In the genomic region with DNA sequence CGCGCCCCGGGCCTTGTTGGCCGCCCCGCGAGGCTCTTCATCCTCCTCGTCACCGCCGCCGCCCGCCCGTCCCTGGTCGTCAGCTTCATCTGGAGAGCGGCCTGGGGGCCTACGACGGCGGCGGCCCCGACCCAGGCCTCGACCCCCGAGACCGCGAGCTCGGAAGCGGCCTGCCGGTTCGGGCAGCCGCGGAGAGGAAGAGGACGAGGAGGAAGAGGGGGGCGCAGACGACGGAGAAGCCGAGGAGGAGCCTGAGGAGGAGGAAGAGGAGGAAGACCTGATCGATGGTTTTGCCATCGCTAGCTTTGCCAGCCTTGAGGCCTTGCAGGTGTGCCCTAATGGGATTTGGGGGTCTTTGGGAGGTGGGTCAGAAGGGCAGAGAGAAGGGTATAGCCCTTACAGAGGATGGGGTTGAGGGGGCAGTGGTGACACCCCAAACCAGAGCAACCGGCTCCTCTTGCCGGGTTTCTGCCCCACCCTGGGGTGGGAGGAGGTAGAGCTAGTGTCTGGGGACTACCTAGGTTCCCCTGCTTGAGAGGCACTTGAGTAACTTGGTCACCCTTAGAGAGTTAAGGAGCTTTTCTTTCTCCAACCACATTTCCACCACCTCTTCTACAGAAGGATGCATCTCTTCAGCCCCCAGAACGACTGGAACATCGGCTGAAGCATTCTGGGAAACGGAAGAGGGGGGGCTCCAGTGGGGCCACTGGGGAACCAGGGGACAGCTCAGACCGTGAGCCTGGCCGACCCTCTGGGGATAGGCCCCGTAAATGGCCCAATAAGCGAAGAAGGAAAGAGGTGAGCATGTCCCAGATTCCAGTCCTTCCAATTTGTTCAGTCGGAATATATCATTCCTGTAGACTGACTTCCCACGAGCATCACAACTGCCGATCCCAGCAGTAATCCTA, we compare ENCODE assay signal across 8 mouse cellular contexts. TPM values are rescaled to one million over a fixed set of nuclear protein-coding genes. Genes with fewer than 3 reads are reported as not detected.
DNase-seq lines count a peak whose midpoint lies in the region; ATAC-seq and TF ChIP-seq lines count a peak whose summit lies in the region.

No protein-coding gene starts in this region.

- H3K4me3 ChIP-seq in ES-Bruce4 (ENCODE audit: low read depth, low read length), result peak overlapping the region; percentile 97
- peak overlapping the region; percentile 99 for H3K4me3 ChIP-seq in forebrain, embryonic 13.5 days
- H3K4me3 ChIP-seq in intestine, embryonic 14.5 days (ENCODE audit: low read depth, low read length), result peak overlapping the region; percentile 83
- peak overlapping the region; percentile 98 for H3K4me3 ChIP-seq in lung, embryonic 16.5 days (ENCODE audit: low read length)
- H3K4me3 ChIP-seq in stomach, embryonic 14.5 days (ENCODE audit: low read depth, low read length), result peak overlapping the region; percentile 95

- TF ChIP-seq POLR2A in ES-Bruce4 (IDR thresholded peaks at IDR 0.05; ENCODE audit: insufficient read depth, low read length), result no peak

- no peak for TF ChIP-seq CTCF in ES-Bruce4 (IDR thresholded peaks at IDR 0.05; ENCODE audit: low read depth, low read length)

- no peak overlapping the region for H3K27ac ChIP-seq in ES-Bruce4 (ENCODE audit: insufficient read depth, low read length)
- peak overlapping the region; percentile 93 for H3K27ac ChIP-seq in forebrain, embryonic 13.5 days
- H3K27ac ChIP-seq in intestine, embryonic 14.5 days (ENCODE audit: low read depth), result peak overlapping the region; percentile 97
- peak overlapping the region; percentile 99 for H3K27ac ChIP-seq in lung, embryonic 16.5 days (ENCODE audit: low read length)
- H3K27ac ChIP-seq in stomach, embryonic 14.5 days (ENCODE audit: low read length), result peak overlapping the region; percentile 92

- no peak for ATAC-seq in forebrain, embryonic 13.5 days
- no peak for ATAC-seq in intestine, embryonic 14.5 days (replicated peaks; ENCODE audit: low FRiP score, low TSS enrichment, low read depth)
- no peak for ATAC-seq in lung, embryonic 16.5 days (ENCODE audit: low read depth)
- ATAC-seq in stomach, embryonic 14.5 days (ENCODE audit: insufficient number of reproducible peaks, insufficient read depth, low FRiP score, low read depth), result no peak
- ATAC-seq in megakaryocyte progenitor cell, adult 5-6 weeks (replicated peaks; ENCODE audit: poor library complexity), result no peak

- H3K9me3 ChIP-seq in ES-Bruce4 (replicated peaks; ENCODE audit: control insufficient read depth, insufficient read depth, low read length, poor library complexity, severe bottlenecking), result no peaks in the 10 kb centered on the region
- no peaks in the 10 kb centered on the region for H3K9me3 ChIP-seq in forebrain, embryonic 13.5 days (replicated peaks)
- no peaks in the 10 kb centered on the region for H3K9me3 ChIP-seq in intestine, embryonic 14.5 days (ENCODE audit: control insufficient read depth, low read length)
- H3K9me3 ChIP-seq in lung, embryonic 16.5 days (ENCODE audit: control insufficient read depth, low read length), result no peaks in the 10 kb centered on the region
- H3K9me3 ChIP-seq in stomach, embryonic 14.5 days (ENCODE audit: control insufficient read depth, low read depth, low read length), result no peaks in the 10 kb centered on the region

- H3K9ac ChIP-seq in ES-Bruce4 (ENCODE audit: low read depth, poor library complexity, severe bottlenecking), result peak overlapping the region; percentile 92
- H3K9ac ChIP-seq in forebrain, embryonic 13.5 days, result peak overlapping the region; percentile 97
- H3K9ac ChIP-seq in intestine, embryonic 14.5 days (ENCODE audit: low read length), result peak overlapping the region; percentile 92
- peak overlapping the region; percentile 95 for H3K9ac ChIP-seq in lung, embryonic 16.5 days (ENCODE audit: low read length)
- H3K9ac ChIP-seq in stomach, embryonic 14.5 days (replicated peaks; ENCODE audit: low read depth, low read length), result peak overlapping the region; percentile 85

- peak overlapping the region; percentile 100 for H3K4me2 ChIP-seq in forebrain, embryonic 13.5 days
- peak overlapping the region; percentile 95 for H3K4me2 ChIP-seq in intestine, embryonic 14.5 days (ENCODE audit: low read length)
- H3K4me2 ChIP-seq in lung, embryonic 16.5 days (ENCODE audit: low read depth, low read length), result peak overlapping the region; percentile 91
- peak overlapping the region; percentile 98 for H3K4me2 ChIP-seq in stomach, embryonic 14.5 days (replicated peaks; ENCODE audit: low read depth, low read length)

- DNase-seq in cerebellum, adult 11 months, result peak; percentile 41
- DNase-seq in cerebellum, postnatal 4 days (ENCODE audit: low spot score in 2 of 2), result no peak
- no peak for DNase-seq in intestine, embryonic 14.5 days (ENCODE audit: low spot score)

- 7% methylated on average over 35 of the region's 48 CpGs for WGBS in forebrain, embryonic 13.5 days
- 4% methylated on average over 47 of the region's 48 CpGs for WGBS in intestine, embryonic 14.5 days
- WGBS in lung, embryonic 16.5 days, result 2% methylated on average over 44 of the region's 48 CpGs
- WGBS in stomach, embryonic 14.5 days, result 5% methylated on average over 47 of the region's 48 CpGs

- H3K36me3 ChIP-seq in ES-Bruce4 (ENCODE audit: control insufficient read depth, insufficient read depth, low read length, poor library complexity, severe bottlenecking), result peaks cover 33% of the 10 kb centered on the region
- H3K36me3 ChIP-seq in forebrain, embryonic 13.5 days (ENCODE audit: poor library complexity, severe bottlenecking), result peaks cover 60% of the 10 kb centered on the region
- peaks cover 56% of the 10 kb centered on the region for H3K36me3 ChIP-seq in intestine, embryonic 14.5 days (ENCODE audit: control insufficient read depth, insufficient read depth, low read length)
- peaks cover 35% of the 10 kb centered on the region for H3K36me3 ChIP-seq in lung, embryonic 16.5 days (ENCODE audit: control insufficient read depth, insufficient read depth, low read length)
- peaks cover 44% of the 10 kb centered on the region for H3K36me3 ChIP-seq in stomach, embryonic 14.5 days (ENCODE audit: control insufficient read depth, insufficient read depth, low read length)

- TF ChIP-seq EP300 in ES-Bruce4 (IDR thresholded peaks at IDR 0.05; ENCODE audit: insufficient read depth, low read depth, low read length), result no peak

- peaks cover 3% of the 10 kb centered on the region for H3K4me1 ChIP-seq in ES-Bruce4 (ENCODE audit: control insufficient read depth, insufficient read depth, low read length)
- H3K4me1 ChIP-seq in forebrain, embryonic 13.5 days, result peaks cover 32% of the 10 kb centered on the region
- H3K4me1 ChIP-seq in intestine, embryonic 14.5 days (replicated peaks; ENCODE audit: control insufficient read depth, insufficient read depth, low read length), result peaks cover 21% of the 10 kb centered on the region
- peaks cover 21% of the 10 kb centered on the region for H3K4me1 ChIP-seq in lung, embryonic 16.5 days (replicated peaks; ENCODE audit: control insufficient read depth, insufficient read depth, low read length)
- H3K4me1 ChIP-seq in stomach, embryonic 14.5 days (ENCODE audit: control insufficient read depth, insufficient read depth, low read length), result peaks cover 19% of the 10 kb centered on the region

- no peaks in the 10 kb centered on the region for H3K27me3 ChIP-seq in ES-Bruce4 (ENCODE audit: control insufficient read depth, insufficient read depth, low read length, poor library complexity, severe bottlenecking)
- H3K27me3 ChIP-seq in forebrain, embryonic 13.5 days, result no peaks in the 10 kb centered on the region
- H3K27me3 ChIP-seq in intestine, embryonic 14.5 days (replicated peaks; ENCODE audit: control insufficient read depth, insufficient read depth, low read length), result no peaks in the 10 kb centered on the region
- H3K27me3 ChIP-seq in lung, embryonic 16.5 days (ENCODE audit: control insufficient read depth, insufficient read depth, low read depth, low read length), result no peaks in the 10 kb centered on the region
- H3K27me3 ChIP-seq in stomach, embryonic 14.5 days (ENCODE audit: control insufficient read depth, insufficient read depth, low read length), result no peaks in the 10 kb centered on the region

RNA-seq across cellular contexts. Expression of a gene that starts 0.6 kb away (rescaled TPM):
- polyA plus RNA-seq in ES-Bruce4 (2011; ENCODE audit: insufficient read depth, insufficient read length, low read depth, missing spikeins), result 21.8 and 25.3 TPM in 2 replicates
- 11.2 and 11.9 TPM in 2 replicates for polyA plus RNA-seq in forebrain, embryonic 13.5 days (2015; fragmentation: Nextera tagmentation; extraction: Ambion mirVana)
- polyA plus RNA-seq in intestine, embryonic 14.5 days (2014; fragmentation: Nextera tagmentation; extraction: Ambion mirVana), result 11.4 and 13.9 TPM in 2 replicates
- 9.9 and 11.1 TPM in 2 replicates for polyA plus RNA-seq in lung, embryonic 16.5 days (2015; fragmentation: Nextera tagmentation; extraction: Ambion mirVana)
- polyA plus RNA-seq in stomach, embryonic 14.5 days (2014; fragmentation: Nextera tagmentation; extraction: Ambion mirVana), result 14.9 and 18.5 TPM in 2 replicates
- total RNA-seq in megakaryocyte progenitor cell, adult 5-6 weeks (2015), result 90.7 and 101 TPM in 2 replicates
- total RNA-seq in megakaryocyte progenitor cell, adult 5-6 weeks (2017), result 19.5 and 20.0 TPM in 2 replicates

RNA-seq across cellular contexts. Expression of a gene that starts 20.2 kb away (rescaled TPM):
- 45.3 and 48.0 TPM in 2 replicates for polyA plus RNA-seq in ES-Bruce4 (2011; ENCODE audit: insufficient read depth, insufficient read length, low read depth, missing spikeins)
- polyA plus RNA-seq in forebrain, embryonic 13.5 days (2015; fragmentation: Nextera tagmentation; extraction: Ambion mirVana), result 49.6 and 51.0 TPM in 2 replicates
- 43.4 and 45.6 TPM in 2 replicates for polyA plus RNA-seq in intestine, embryonic 14.5 days (2014; fragmentation: Nextera tagmentation; extraction: Ambion mirVana)
- polyA plus RNA-seq in lung, embryonic 16.5 days (2015; fragmentation: Nextera tagmentation; extraction: Ambion mirVana), result 38.6 and 43.3 TPM in 2 replicates
- 49.9 and 55.0 TPM in 2 replicates for polyA plus RNA-seq in stomach, embryonic 14.5 days (2014; fragmentation: Nextera tagmentation; extraction: Ambion mirVana)
- total RNA-seq in megakaryocyte progenitor cell, adult 5-6 weeks (2015), result 74.8 and 85.3 TPM in 2 replicates
- total RNA-seq in megakaryocyte progenitor cell, adult 5-6 weeks (2017), result 22.6 and 27.2 TPM in 2 replicates

RNA-seq across cellular contexts. Expression of a gene that starts 30.6 kb away (rescaled TPM):
- polyA plus RNA-seq in ES-Bruce4 (2011; ENCODE audit: insufficient read depth, insufficient read length, low read depth, missing spikeins), result 2.7 and 2.8 TPM in 2 replicates
- polyA plus RNA-seq in forebrain, embryonic 13.5 days (2015; fragmentation: Nextera tagmentation; extraction: Ambion mirVana), result 16.6 and 17.4 TPM in 2 replicates
- polyA plus RNA-seq in intestine, embryonic 14.5 days (2014; fragmentation: Nextera tagmentation; extraction: Ambion mirVana), result 6.7 and 7.6 TPM in 2 replicates
- polyA plus RNA-seq in lung, embryonic 16.5 days (2015; fragmentation: Nextera tagmentation; extraction: Ambion mirVana), result 6.4 and 6.7 TPM in 2 replicates
- polyA plus RNA-seq in stomach, embryonic 14.5 days (2014; fragmentation: Nextera tagmentation; extraction: Ambion mirVana), result 7.9 and 9.1 TPM in 2 replicates
- 2.2 and 2.3 TPM in 2 replicates for total RNA-seq in megakaryocyte progenitor cell, adult 5-6 weeks (2015)
- 1.2 and 3.0 TPM in 2 replicates for total RNA-seq in megakaryocyte progenitor cell, adult 5-6 weeks (2017)

RNA-seq across cellular contexts. Expression of a gene that starts 32.2 kb away (rescaled TPM):
- 106 and 114 TPM in 2 replicates for polyA plus RNA-seq in ES-Bruce4 (2011; ENCODE audit: insufficient read depth, insufficient read length, low read depth, missing spikeins)
- polyA plus RNA-seq in forebrain, embryonic 13.5 days (2015; fragmentation: Nextera tagmentation; extraction: Ambion mirVana), result 50.3 and 55.2 TPM in 2 replicates
- 49.4 and 51.8 TPM in 2 replicates for polyA plus RNA-seq in intestine, embryonic 14.5 days (2014; fragmentation: Nextera tagmentation; extraction: Ambion mirVana)
- polyA plus RNA-seq in lung, embryonic 16.5 days (2015; fragmentation: Nextera tagmentation; extraction: Ambion mirVana), result 33.7 and 37.9 TPM in 2 replicates
- 60.5 and 65.2 TPM in 2 replicates for polyA plus RNA-seq in stomach, embryonic 14.5 days (2014; fragmentation: Nextera tagmentation; extraction: Ambion mirVana)
- 64.0 and 78.0 TPM in 2 replicates for total RNA-seq in megakaryocyte progenitor cell, adult 5-6 weeks (2015)
- total RNA-seq in megakaryocyte progenitor cell, adult 5-6 weeks (2017), result 20.6 and 24.1 TPM in 2 replicates

RNA-seq across cellular contexts. Expression of a gene that starts 39.8 kb away (rescaled TPM):
- 13.0 and 13.6 TPM in 2 replicates for polyA plus RNA-seq in ES-Bruce4 (2011; ENCODE audit: insufficient read depth, insufficient read length, low read depth, missing spikeins)
- polyA plus RNA-seq in forebrain, embryonic 13.5 days (2015; fragmentation: Nextera tagmentation; extraction: Ambion mirVana), result 19.5 and 21.2 TPM in 2 replicates
- 18.8 and 19.8 TPM in 2 replicates for polyA plus RNA-seq in intestine, embryonic 14.5 days (2014; fragmentation: Nextera tagmentation; extraction: Ambion mirVana)
- 14.6 and 15.2 TPM in 2 replicates for polyA plus RNA-seq in lung, embryonic 16.5 days (2015; fragmentation: Nextera tagmentation; extraction: Ambion mirVana)
- 20.8 and 22.1 TPM in 2 replicates for polyA plus RNA-seq in stomach, embryonic 14.5 days (2014; fragmentation: Nextera tagmentation; extraction: Ambion mirVana)
- 26.3 and 26.8 TPM in 2 replicates for total RNA-seq in megakaryocyte progenitor cell, adult 5-6 weeks (2015)
- 4.8 and 5.9 TPM in 2 replicates for total RNA-seq in megakaryocyte progenitor cell, adult 5-6 weeks (2017)
